8 mouse cellular contexts compared by ENCODE assay signal in the genomic region with DNA sequence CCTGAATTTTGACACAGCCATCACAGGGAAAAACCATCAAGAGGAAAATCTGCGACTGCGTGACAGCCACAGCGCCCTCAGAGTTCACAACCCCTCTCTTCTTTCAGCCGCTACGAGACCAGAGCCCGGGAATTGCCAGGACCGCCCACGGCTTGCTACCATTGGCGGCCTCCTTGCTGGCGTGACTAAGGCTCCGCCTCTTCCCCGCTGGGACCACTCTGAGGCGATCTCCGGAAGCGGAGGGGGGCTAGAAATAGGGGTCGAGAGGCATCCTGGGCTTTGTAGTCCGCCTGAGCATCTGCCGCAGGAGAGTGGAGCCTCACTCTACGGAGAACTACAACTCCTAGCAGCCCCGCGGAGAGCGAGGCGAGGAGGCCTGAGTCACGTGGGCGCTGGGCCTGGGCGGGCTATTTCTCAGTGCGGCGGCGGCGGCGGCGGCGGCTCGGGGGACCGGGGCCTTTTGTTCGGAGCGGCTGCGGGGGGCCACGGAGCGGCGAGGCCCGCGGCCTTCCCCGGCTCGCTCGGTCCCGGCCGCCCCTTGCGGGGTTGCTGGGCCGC. TPM values are rescaled to one million over a fixed set of nuclear protein-coding genes. Genes with fewer than 3 reads are reported as not detected.
A peak's percentile ranks its signal among the peaks of the same experiment; 100 is the strongest.
DNase-seq lines count a peak whose midpoint lies in the region; ATAC-seq and TF ChIP-seq lines count a peak whose summit lies in the region.

A gene (plus strand): TSS at position 297 of the 558 bp plus-strand sequence.

- peak within 1 kb of the TSS; percentile 56 for H3K4me2 ChIP-seq in embryonic facial prominence, embryonic 15.5 days (replicated peaks)
- H3K4me2 ChIP-seq in limb, embryonic 14.5 days (replicated peaks; ENCODE audit: low read depth, low read length, severe bottlenecking): peak within 1 kb of the TSS; percentile 64
- peak within 1 kb of the TSS; percentile 72 for H3K4me2 ChIP-seq in midbrain, postnatal 0 days (ENCODE audit: low read depth, low read length, poor library complexity, severe bottlenecking)

- ATAC-seq in embryonic facial prominence, embryonic 15.5 days (ENCODE audit: insufficient number of reproducible peaks, low FRiP score, low TSS enrichment, low read depth): peak; percentile 100
- peak; percentile 100 for ATAC-seq in limb, embryonic 14.5 days (ENCODE audit: low FRiP score, low read depth)
- ATAC-seq in midbrain, postnatal 0 days (ENCODE audit: low FRiP score): peak; percentile 100

- DNase-seq in 416B (ENCODE audit: low read depth): peak; percentile 98
- DNase-seq in heart, adult 8-10 months (ENCODE audit: low spot score): peak; percentile 98
- peak; percentile 99 for DNase-seq in kidney, adult 9 months
- DNase-seq in limb, embryonic 14.5 days (ENCODE audit: low spot score): peak; percentile 99
- peak; percentile 100 for DNase-seq in midbrain, postnatal 0 days (ENCODE audit: low spot score)
- DNase-seq in spleen, postnatal 14 days (ENCODE audit: low spot score in 2 of 2): peak; percentile 82 to 86

- peak; percentile 32; the same call in 1 of the 2 replicates for TF ChIP-seq POLR2A in bone marrow, adult 2 months (IDR thresholded peaks at IDR 0.05; ENCODE audit: borderline replicate concordance, control insufficient read depth, low read depth, low read length)
- no peak for TF ChIP-seq POLR2A in limb, embryonic 14.5 days (IDR thresholded peaks at IDR 0.05; ENCODE audit: borderline replicate concordance, extremely low read depth, insufficient read depth, insufficient read length)

- H3K9me3 ChIP-seq in embryonic facial prominence, embryonic 15.5 days (replicated peaks): no peaks in the 10 kb centered on the region
- no peaks in the 10 kb centered on the region for H3K9me3 ChIP-seq in limb, embryonic 14.5 days (ENCODE audit: control insufficient read depth, low read length)
- H3K9me3 ChIP-seq in midbrain, postnatal 0 days (ENCODE audit: low read length): no peaks in the 10 kb centered on the region

- WGBS in bone marrow, adult 2 months: under 1% methylated on average over 41 of the region's 50 CpGs
- under 1% methylated on average over 50 of the region's 50 CpGs for WGBS in embryonic facial prominence, embryonic 15.5 days
- WGBS in limb, embryonic 14.5 days: under 1% methylated on average over 31 of the region's 50 CpGs
- WGBS in midbrain, postnatal 0 days: under 1% methylated on average over 40 of the region's 50 CpGs

- H3K4me1 ChIP-seq in bone marrow, adult 2 months (ENCODE audit: control insufficient read depth, insufficient read depth, low read length): peaks cover 1% of the 10 kb centered on the region; the same call in 1 of the 2 replicates
- peaks cover 15% of the 10 kb centered on the region for H3K4me1 ChIP-seq in embryonic facial prominence, embryonic 15.5 days
- H3K4me1 ChIP-seq in limb, embryonic 14.5 days (ENCODE audit: control insufficient read depth, insufficient read depth, low read length): peaks cover 10% of the 10 kb centered on the region
- H3K4me1 ChIP-seq in midbrain, postnatal 0 days (ENCODE audit: insufficient read depth, low read length): no peaks in the 10 kb centered on the region

- no peak for TF ChIP-seq CTCF in bone marrow, adult 2 months (IDR thresholded peaks at IDR 0.05; ENCODE audit: control insufficient read depth, insufficient read depth, low read length)
- peak; percentile 40 for TF ChIP-seq CTCF in midbrain, postnatal 0 days (IDR thresholded peaks at IDR 0.05)

- H3K27ac ChIP-seq in bone marrow, adult 2 months (ENCODE audit: control insufficient read depth, insufficient read depth, low read depth, low read length, poor library complexity): peak within 1 kb of the TSS; percentile 76
- H3K27ac ChIP-seq in embryonic facial prominence, embryonic 15.5 days (replicated peaks): peak within 1 kb of the TSS; percentile 93
- H3K27ac ChIP-seq in limb, embryonic 14.5 days (replicated peaks; ENCODE audit: low read depth, low read length): peak within 1 kb of the TSS; percentile 94
- H3K27ac ChIP-seq in midbrain, postnatal 0 days (ENCODE audit: low read depth, low read length): peak within 1 kb of the TSS; percentile 98

- no peaks in the 10 kb centered on the region for H3K36me3 ChIP-seq in embryonic facial prominence, embryonic 15.5 days
- H3K36me3 ChIP-seq in limb, embryonic 14.5 days (ENCODE audit: control insufficient read depth, insufficient read depth, low read length): 0 out of 2 replicates have a peak, but pooled peaks cover 3% of the 10 kb centered on the region
- H3K36me3 ChIP-seq in midbrain, postnatal 0 days (ENCODE audit: insufficient read depth, low read length): no peaks in the 10 kb centered on the region

- peak within 1 kb of the TSS; percentile 92 for H3K9ac ChIP-seq in embryonic facial prominence, embryonic 15.5 days
- H3K9ac ChIP-seq in limb, embryonic 14.5 days (ENCODE audit: low read depth, low read length, severe bottlenecking): peak within 1 kb of the TSS; percentile 97
- H3K9ac ChIP-seq in midbrain, postnatal 0 days (replicated peaks; ENCODE audit: low read length, poor library complexity, severe bottlenecking): peak within 1 kb of the TSS; percentile 99

- peak within 1 kb of the TSS; percentile 86 for H3K4me3 ChIP-seq in bone marrow, adult 2 months (replicated peaks; ENCODE audit: control insufficient read depth, low read depth, low read length)
- peak within 1 kb of the TSS; percentile 94 for H3K4me3 ChIP-seq in embryonic facial prominence, embryonic 15.5 days (replicated peaks)
- H3K4me3 ChIP-seq in limb, embryonic 14.5 days (replicated peaks; ENCODE audit: low read length): peak within 1 kb of the TSS; percentile 93
- peak within 1 kb of the TSS; percentile 93 for H3K4me3 ChIP-seq in midbrain, postnatal 0 days (ENCODE audit: low read depth, low read length)

- no peaks in the 10 kb centered on the region for H3K27me3 ChIP-seq in embryonic facial prominence, embryonic 15.5 days
- H3K27me3 ChIP-seq in limb, embryonic 14.5 days (ENCODE audit: control insufficient read depth, insufficient read depth, low read length): no peaks in the 10 kb centered on the region
- no peaks in the 10 kb centered on the region for H3K27me3 ChIP-seq in midbrain, postnatal 0 days (ENCODE audit: insufficient read depth, low read length)

RNA-seq across cellular contexts. Expression of the gene that starts here (rescaled TPM):
- polyA plus RNA-seq in bone marrow, adult 2 months (2011; ENCODE audit: insufficient read depth, insufficient read length, low replicate concordance, missing spikeins): 2.6 and 5.5 TPM in 2 replicates
- polyA plus RNA-seq in embryonic facial prominence, embryonic 15.5 days (2015; fragmentation: Nextera tagmentation; extraction: Ambion mirVana): 13.1 and 14.5 TPM in 2 replicates
- 10 to 100 TPM; 15.8 to 18.8 (median 18.4) TPM for total RNA-seq in heart, adult 8-10 months (2022)
- 20.4 and 23.3 TPM in 2 replicates for polyA plus RNA-seq in limb, embryonic 14.5 days (2012; rRNA removed)
- 20.3 and 23.5 TPM in 2 replicates for polyA plus RNA-seq in limb, embryonic 14.5 days (2014; fragmentation: Nextera tagmentation; extraction: Ambion mirVana)
- 78.5 and 94.7 TPM in 2 replicates for total RNA-seq in midbrain, postnatal 0 days (2014; rRNA removed)
- 11.3 and 11.7 TPM in 2 replicates for polyA plus RNA-seq in midbrain, postnatal 0 days (2015; fragmentation: Nextera tagmentation; extraction: Ambion mirVana)

Comparison
In these comparisons a context has a peak if more than half of its experiments do, and no peak if none do; other contexts are left out.
1. Peak in every context shown above with its lines: DNase-seq, ATAC-seq, H3K4me3 ChIP-seq and H3K27ac ChIP-seq.